Mouse (Mus musculus): ENCODE measurements around the gene Exoc2. TPM values are rescaled to one million over a fixed set of nuclear protein-coding genes. Genes with fewer than 3 reads are reported as not detected.
A peak's percentile ranks its signal among the peaks of the same experiment; 100 is the strongest.

The Exoc2 gene
- polyA plus RNA-seq, 1 experiment from 2014 or later = 12.7 TPM

DNA sequence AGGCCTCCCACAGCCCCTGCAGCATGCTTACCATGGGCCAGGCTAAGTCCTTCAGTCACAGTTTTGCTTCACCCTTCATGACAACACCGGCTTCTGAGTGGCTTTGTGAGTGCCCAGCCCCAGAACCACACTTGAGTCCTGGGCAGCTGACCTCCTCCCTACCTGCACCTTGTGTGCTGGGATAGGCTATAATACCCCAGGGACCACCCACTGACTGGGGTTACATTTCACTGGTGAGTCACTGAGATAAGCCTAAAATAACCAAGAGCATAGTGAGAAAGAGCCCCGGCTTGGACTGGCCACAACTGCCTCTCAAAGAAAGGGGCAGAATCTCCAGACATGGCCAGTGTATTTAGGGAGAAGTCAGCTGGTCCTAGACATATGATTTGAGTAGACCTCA is 192.0 kb downstream of the Exoc2 start:
- no peak overlapping the region for H3K27ac ChIP-seq (replicated peaks)
- no peaks in the 10 kb centered on the region for H3K9me3 ChIP-seq (ENCODE audit: control insufficient read depth, low read length)
- peak; percentile 88 for ATAC-seq (ENCODE audit: low FRiP score, low TSS enrichment)
- DNase-seq (ENCODE audit: low spot score) = peak; percentile 35
- H3K9ac ChIP-seq (ENCODE audit: low read length) = no peak overlapping the region
- no peak overlapping the region for H3K4me3 ChIP-seq (ENCODE audit: low read depth, low read length)
- no peak for TF ChIP-seq EP300 (optimal IDR thresholded peaks at IDR 0.05)
- no peak for TF ChIP-seq CTCF (IDR thresholded peaks at IDR 0.05; ENCODE audit: low read depth)
- H3K27me3 ChIP-seq (ENCODE audit: control insufficient read depth, insufficient read depth, low read length) = no peaks in the 10 kb centered on the region
- 36% methylated on average over 2 of the region's 2 CpGs for WGBS
- H3K4me2 ChIP-seq (replicated peaks; ENCODE audit: low read depth) = no peak overlapping the region
- H3K4me1 ChIP-seq (replicated peaks; ENCODE audit: control insufficient read depth, insufficient read depth) = no peaks in the 10 kb centered on the region
- no peaks in the 10 kb centered on the region for H3K36me3 ChIP-seq (ENCODE audit: control insufficient read depth, insufficient read depth, low read length)

- no peak overlapping the region for H3K4me3 ChIP-seq (ENCODE audit: low read depth, low read length)
- no peak overlapping the region for H3K27ac ChIP-seq (replicated peaks)
- no peaks in the 10 kb centered on the region for H3K9me3 ChIP-seq (ENCODE audit: control insufficient read depth, low read length)
- TF ChIP-seq CTCF (IDR thresholded peaks at IDR 0.05; ENCODE audit: low read depth) (no peak), EP300 (optimal IDR thresholded peaks at IDR 0.05) (no peak)
- no peaks in the 10 kb centered on the region for H3K27me3 ChIP-seq (ENCODE audit: control insufficient read depth, insufficient read depth, low read length)
- no peak overlapping the region for H3K9ac ChIP-seq (ENCODE audit: low read length)
- ATAC-seq (ENCODE audit: low FRiP score, low TSS enrichment) (no peak), DNase-seq (ENCODE audit: low spot score) (no peak)
- WGBS = 68% methylated on average over 11 of the region's 11 CpGs
- H3K4me2 ChIP-seq (replicated peaks; ENCODE audit: low read depth) = no peak overlapping the region
- H3K4me1 ChIP-seq (replicated peaks; ENCODE audit: control insufficient read depth, insufficient read depth) = no peaks in the 10 kb centered on the region
- no peaks in the 10 kb centered on the region for H3K36me3 ChIP-seq (ENCODE audit: control insufficient read depth, insufficient read depth, low read length)
Measured at GRCm38 (mm10) chr13:30777678-30778179, 196.2 kb downstream of the Exoc2 start.

DNA sequence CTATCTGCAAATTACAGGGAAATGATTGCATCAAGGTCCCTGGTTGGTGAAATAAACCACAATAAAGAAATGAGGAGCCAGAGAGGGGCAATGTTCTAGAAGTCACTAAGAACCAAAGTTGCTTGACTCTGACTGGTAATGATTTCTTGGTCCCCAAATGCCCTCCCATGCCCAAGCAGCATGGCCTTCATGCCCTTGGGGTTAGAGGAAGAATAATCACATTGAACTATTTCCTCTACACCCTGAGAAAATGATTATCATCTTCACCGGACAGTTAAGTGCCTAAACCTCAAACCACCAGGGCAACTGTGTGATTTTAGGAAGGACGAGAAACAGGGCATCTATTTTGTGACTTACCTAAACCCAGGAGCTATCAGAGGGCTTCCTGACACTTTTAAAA is 197.9 kb downstream of the Exoc2 start:
- Histone ChIP-seq H3K4me3 (ENCODE audit: low read depth, low read length) (no peak overlapping the region), H3K27me3 (ENCODE audit: control insufficient read depth, insufficient read depth, low read length) (no peaks in the 10 kb centered on the region), H3K4me1 (replicated peaks; ENCODE audit: control insufficient read depth, insufficient read depth) (no peaks in the 10 kb centered on the region), H3K9me3 (ENCODE audit: control insufficient read depth, low read length) (no peaks in the 10 kb centered on the region), H3K9ac (ENCODE audit: low read length) (no peak overlapping the region), H3K36me3 (ENCODE audit: control insufficient read depth, insufficient read depth, low read length) (no peaks in the 10 kb centered on the region), H3K27ac (replicated peaks) (no peak overlapping the region), H3K4me2 (replicated peaks; ENCODE audit: low read depth) (no peak overlapping the region)
- DNase-seq (ENCODE audit: low spot score) = no peak
- TF ChIP-seq EP300 (optimal IDR thresholded peaks at IDR 0.05) = no peak
- TF ChIP-seq CTCF (IDR thresholded peaks at IDR 0.05; ENCODE audit: low read depth) = no peak
- no peak for ATAC-seq (ENCODE audit: low FRiP score, low TSS enrichment)
- WGBS = 80% methylated on average over 2 of the region's 2 CpGs

DNA sequence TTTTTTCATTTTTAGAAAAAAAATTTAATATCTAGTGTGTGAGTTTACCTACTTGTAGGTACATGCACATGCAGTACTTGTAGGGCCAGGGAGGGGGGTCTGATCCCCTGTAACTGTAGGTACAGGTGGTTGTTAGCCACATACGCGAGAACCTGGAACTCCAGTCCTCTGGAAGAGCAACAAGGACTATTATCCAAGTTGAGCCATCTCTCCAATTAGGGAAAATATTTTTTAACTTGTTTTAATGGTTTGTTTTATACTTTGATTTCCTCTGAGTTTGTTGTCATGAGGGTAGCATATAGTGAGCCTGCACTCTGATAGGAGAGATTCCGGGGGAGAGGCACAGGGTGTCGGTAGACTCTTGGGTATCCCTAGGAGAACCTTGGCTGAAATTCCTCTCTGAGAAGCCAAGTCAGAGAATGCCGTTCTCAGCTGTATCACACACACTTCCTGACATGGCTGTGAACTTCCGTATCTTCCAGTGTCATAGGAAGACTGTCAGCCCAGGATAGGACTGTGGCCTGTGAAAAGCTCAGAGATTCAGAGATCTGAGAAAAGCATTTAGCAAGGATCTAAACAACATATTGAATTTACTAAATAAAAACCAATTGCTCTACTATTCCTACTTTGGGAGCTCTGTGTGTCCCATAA is 206.3 kb downstream of the Exoc2 start:
- no peak overlapping the region for H3K9ac ChIP-seq (ENCODE audit: low read length)
- no peaks in the 10 kb centered on the region for H3K9me3 ChIP-seq (ENCODE audit: control insufficient read depth, low read length)
- no peak overlapping the region for H3K27ac ChIP-seq (replicated peaks)
- 85% methylated on average over 6 of the region's 6 CpGs for WGBS
- DNase-seq (ENCODE audit: low spot score) (no peak), ATAC-seq (ENCODE audit: low FRiP score, low TSS enrichment) (no peak)
- TF ChIP-seq CTCF (IDR thresholded peaks at IDR 0.05; ENCODE audit: low read depth) = no peak
- TF ChIP-seq EP300 (optimal IDR thresholded peaks at IDR 0.05) = no peak
- H3K27me3 ChIP-seq (ENCODE audit: control insufficient read depth, insufficient read depth, low read length) = no peaks in the 10 kb centered on the region
- H3K4me3 ChIP-seq (ENCODE audit: low read depth, low read length) = no peak overlapping the region
- no peaks in the 10 kb centered on the region for H3K4me1 ChIP-seq (replicated peaks; ENCODE audit: control insufficient read depth, insufficient read depth)
- no peaks in the 10 kb centered on the region for H3K36me3 ChIP-seq (ENCODE audit: control insufficient read depth, insufficient read depth, low read length)
- H3K4me2 ChIP-seq (replicated peaks; ENCODE audit: low read depth) = no peak overlapping the region

- WGBS = 81% methylated on average over 5 of the region's 5 CpGs
- Histone ChIP-seq H3K4me1 (replicated peaks; ENCODE audit: control insufficient read depth, insufficient read depth) (no peaks in the 10 kb centered on the region), H3K4me3 (ENCODE audit: low read depth, low read length) (no peak overlapping the region), H3K27ac (replicated peaks) (no peak overlapping the region), H3K4me2 (replicated peaks; ENCODE audit: low read depth) (no peak overlapping the region), H3K9ac (ENCODE audit: low read length) (no peak overlapping the region), H3K27me3 (ENCODE audit: control insufficient read depth, insufficient read depth, low read length) (no peaks in the 10 kb centered on the region), H3K9me3 (ENCODE audit: control insufficient read depth, low read length) (no peaks in the 10 kb centered on the region), H3K36me3 (ENCODE audit: control insufficient read depth, insufficient read depth, low read length) (no peaks in the 10 kb centered on the region)
- TF ChIP-seq CTCF (IDR thresholded peaks at IDR 0.05; ENCODE audit: low read depth) (no peak), EP300 (optimal IDR thresholded peaks at IDR 0.05) (no peak)
- DNase-seq (ENCODE audit: low spot score) = no peak
- no peak for ATAC-seq (ENCODE audit: low FRiP score, low TSS enrichment)
Measured at GRCm38 (mm10) chr13:30766636-30767476, 207.0 kb downstream of the Exoc2 start.

DNA sequence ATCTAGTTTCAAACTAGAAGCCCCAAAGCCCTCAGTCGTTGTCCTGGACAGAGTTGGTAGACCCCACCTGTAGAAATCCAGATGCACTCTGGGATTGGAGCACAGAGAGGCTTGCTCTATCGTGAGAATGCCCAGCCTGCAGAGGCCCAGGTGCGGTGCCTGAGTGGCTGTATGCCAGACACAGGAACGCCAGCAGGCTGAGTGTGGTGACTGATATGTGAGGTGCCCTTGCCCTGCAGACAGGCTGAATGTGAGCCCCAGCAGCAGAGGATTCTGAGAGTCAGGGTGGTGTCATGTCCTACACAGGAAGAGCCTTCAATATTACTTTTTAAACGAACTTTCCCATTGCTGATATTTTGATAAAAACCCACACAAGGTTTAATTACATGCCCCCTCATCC is 208.0 kb downstream of the Exoc2 start:
- Histone ChIP-seq H3K36me3 (ENCODE audit: control insufficient read depth, insufficient read depth, low read length) (no peaks in the 10 kb centered on the region), H3K4me1 (replicated peaks; ENCODE audit: control insufficient read depth, insufficient read depth) (no peaks in the 10 kb centered on the region), H3K9me3 (ENCODE audit: control insufficient read depth, low read length) (no peaks in the 10 kb centered on the region), H3K4me3 (ENCODE audit: low read depth, low read length) (no peak overlapping the region), H3K4me2 (replicated peaks; ENCODE audit: low read depth) (no peak overlapping the region), H3K9ac (ENCODE audit: low read length) (no peak overlapping the region), H3K27ac (replicated peaks) (no peak overlapping the region), H3K27me3 (ENCODE audit: control insufficient read depth, insufficient read depth, low read length) (no peaks in the 10 kb centered on the region)
- DNase-seq (ENCODE audit: low spot score) (no peak), ATAC-seq (ENCODE audit: low FRiP score, low TSS enrichment) (no peak)
- 67% methylated on average over 5 of the region's 5 CpGs for WGBS
- TF ChIP-seq EP300 (optimal IDR thresholded peaks at IDR 0.05) = no peak
- no peak for TF ChIP-seq CTCF (IDR thresholded peaks at IDR 0.05; ENCODE audit: low read depth)
